Mouse (Mus musculus) midbrain, embryonic 13.5 days (tissue): ENCODE data around the gene Gm48551. TPM values are rescaled to one million over a fixed set of nuclear protein-coding genes. Genes with fewer than 3 reads are reported as not detected.

Source experiments
- ATAC-seq: fragments of 200-750 bp; cut with Nextera tagmentation; 2 replicates; pipeline ENCODE4 v1.8.0; 2017; ENCODE audit warnings: mild to moderate bottlenecking, moderate TSS enrichment, moderate library complexity
- H3K27ac ChIP-seq: fragments of 300-500 bp; sonication (generic); 2 replicates; pipeline ENCODE4 v1.5.1; 2015; ENCODE audit warnings: inconsistent platforms, mild to moderate bottlenecking, moderate library complexity
- H3K27me3 ChIP-seq: fragments of 300-500 bp; sonication (generic); 2 replicates; pipeline ENCODE4 v1.6.1; 2015; ENCODE audit warnings: mild to moderate bottlenecking, inconsistent platforms
- H3K36me3 ChIP-seq: fragments of 300-500 bp; sonication (generic); 2 replicates; pipeline ENCODE4 v1.6.1; 2015; ENCODE audit warnings: mild to moderate bottlenecking, inconsistent platforms
- H3K4me1 ChIP-seq: fragments of 300-500 bp; sonication (generic); replicated peaks from 2 replicates; pipeline ENCODE4 v1.6.1; 2015; ENCODE audit warnings: inconsistent platforms
- H3K4me2 ChIP-seq: fragments of 300-500 bp; sonication (generic); replicated peaks from 2 replicates; pipeline ENCODE4 v1.6.1; 2015; ENCODE audit warnings: moderate library complexity, mild to moderate bottlenecking, inconsistent platforms
- H3K4me3 ChIP-seq: fragments of 300-500 bp; sonication (generic); replicated peaks from 2 replicates; pipeline ENCODE4 v1.5.1; 2015; ENCODE audit warnings: mild to moderate bottlenecking, inconsistent platforms
- H3K9ac ChIP-seq: fragments of 300-500 bp; sonication (generic); replicated peaks from 2 replicates; pipeline ENCODE4 v1.6.1; 2015; ENCODE audit warnings: mild to moderate bottlenecking, inconsistent platforms
- H3K9me3 ChIP-seq: fragments of 300-500 bp; sonication (generic); 2 replicates; pipeline ENCODE4 v1.6.1; 2016; ENCODE audit warnings: mild to moderate bottlenecking, inconsistent platforms
- WGBS: fragments of 180-500 bp; shearing (Covaris S2); methylation state at CpG from one replicate; pipeline ENCODE4 v1.1.7; 2015; 5-methylcytosine and 5-hydroxymethylcytosine counted together
- microRNA-seq: library from miRNA; unstranded; fragments of <30 nt; microRNA quantifications from one replicate; pipeline ENCODE4, GENCODE M21; 2016
- polyA plus RNA-seq: library from polyadenylated mRNA; unstranded; fragments of >200 nt; fragmentation: Nextera tagmentation; extraction: Ambion mirVana; gene quantifications from 2 replicates; pipeline ENCODE4 v1.2.1, GENCODE M21; 2015

Gene Gm48551
- polyA plus RNA-seq, 1 experiment from 2014 or later, result 7.2 TPM

GRCm38 (mm10) chr10:81431526-81432168 is 47.4 kb downstream of the Gm48551 start:
- H3K27ac ChIP-seq, result peak overlapping the region; percentile 94
- no peak overlapping the region for H3K9ac ChIP-seq
- ATAC-seq, result peak; percentile 9; the same call in 1 of the 2 replicates
- no peaks in the 10 kb centered on the region for H3K36me3 ChIP-seq
- peak overlapping the region; percentile 91 for H3K4me2 ChIP-seq
- WGBS, result 17% methylated on average over 15 of the region's 15 CpGs
- H3K9me3 ChIP-seq, result no peaks in the 10 kb centered on the region
- peaks cover 39% of the 10 kb centered on the region for H3K4me1 ChIP-seq
- peaks cover 27% of the 10 kb centered on the region for H3K27me3 ChIP-seq
- peak overlapping the region; percentile 77 for H3K4me3 ChIP-seq

DNA sequence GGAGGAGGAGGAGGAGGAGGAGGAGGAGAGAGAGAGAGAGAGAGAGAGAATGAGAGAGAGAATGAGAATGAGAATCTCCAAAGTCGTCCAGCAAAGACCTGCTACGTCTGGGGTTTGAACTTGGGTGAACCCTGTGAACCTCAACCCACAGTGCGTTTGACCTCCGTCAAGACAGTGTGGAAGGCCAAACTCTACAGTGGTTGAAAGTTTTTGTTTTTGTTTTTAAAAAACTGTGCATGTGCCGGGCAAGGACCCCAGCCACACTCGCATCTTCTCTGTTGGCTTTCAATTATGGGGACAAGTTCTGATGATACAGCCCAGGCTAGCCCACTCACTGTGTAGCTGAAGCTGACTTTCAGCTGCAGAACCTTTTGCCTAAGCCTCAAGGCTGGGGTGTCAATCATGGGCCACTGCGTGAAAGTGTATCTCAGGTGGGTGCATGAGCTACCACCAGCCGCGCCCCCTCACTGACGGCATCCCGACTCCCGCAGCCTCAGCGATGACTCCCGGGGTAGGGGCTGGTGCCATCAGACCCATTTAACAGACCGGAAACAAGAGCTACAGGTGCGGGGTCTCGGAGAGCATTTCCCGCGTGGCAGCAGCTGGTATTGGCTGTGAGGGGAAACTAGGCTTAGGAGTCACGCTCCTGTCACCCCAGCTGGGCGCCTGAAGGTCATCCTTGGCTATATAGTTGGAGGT is 48.1 kb downstream of the Gm48551 start:
- H3K27ac ChIP-seq, result no peak overlapping the region
- no peak for ATAC-seq
- H3K9ac ChIP-seq, result no peak overlapping the region
- H3K4me3 ChIP-seq, result 0 out of 2 replicates have a peak overlapping the region, but pooled peaks have one; percentile 15
- 64% methylated on average over 21 of the region's 21 CpGs for WGBS
- H3K27me3 ChIP-seq, result peaks cover 20% of the 10 kb centered on the region
- H3K4me1 ChIP-seq, result peaks cover 33% of the 10 kb centered on the region
- H3K9me3 ChIP-seq, result no peaks in the 10 kb centered on the region
- no peaks in the 10 kb centered on the region for H3K36me3 ChIP-seq
- H3K4me2 ChIP-seq, result peak overlapping the region; percentile 46

- WGBS, result 5% methylated on average over 17 of the region's 17 CpGs
- Histone ChIP-seq H3K4me3 (peak overlapping the region; percentile 29; the same call in 1 of the 2 replicates), H3K9ac (no peak overlapping the region; the same call in 1 of the 2 replicates), H3K4me2 (peak overlapping the region; percentile 53), H3K36me3 (no peaks in the 10 kb centered on the region), H3K27ac (no peak overlapping the region), H3K4me1 (peaks cover 31% of the 10 kb centered on the region), H3K27me3 (peaks cover 15% of the 10 kb centered on the region), H3K9me3 (no peaks in the 10 kb centered on the region)
- peak; percentile 80 for ATAC-seq
Measured at GRCm38 (mm10) chr10:81432868-81433262, 48.6 kb downstream of the Gm48551 start.

GRCm38 (mm10) chr10:81433541-81434289 is 49.4 kb downstream of the Gm48551 start:
- Histone ChIP-seq H3K4me2 (peak overlapping the region; percentile 53; the same call in 1 of the 2 replicates), H3K9me3 (no peaks in the 10 kb centered on the region), H3K4me3 (no peak overlapping the region), H3K4me1 (peaks cover 31% of the 10 kb centered on the region), H3K36me3 (no peaks in the 10 kb centered on the region), H3K27me3 (peaks cover 9% of the 10 kb centered on the region), H3K27ac (no peak overlapping the region), H3K9ac (no peak overlapping the region)
- no peak for ATAC-seq
- 77% methylated on average over 26 of the region's 26 CpGs for WGBS

GRCm38 (mm10) chr10:81434361-81435263 is 50.3 kb downstream of the Gm48551 start:
- 0 out of 2 replicates have a peak, but pooled peaks cover 3% of the 10 kb centered on the region for H3K27me3 ChIP-seq
- peaks cover 24% of the 10 kb centered on the region for H3K4me1 ChIP-seq
- H3K4me3 ChIP-seq, result no peak overlapping the region
- ATAC-seq, result no peak
- no peaks in the 10 kb centered on the region for H3K9me3 ChIP-seq
- WGBS, result 67% methylated on average over 15 of the region's 15 CpGs
- peak overlapping the region; percentile 30; the same call in 1 of the 2 replicates for H3K9ac ChIP-seq
- H3K27ac ChIP-seq, result no peak overlapping the region
- H3K4me2 ChIP-seq, result no peak overlapping the region
- H3K36me3 ChIP-seq, result no peaks in the 10 kb centered on the region

DNA sequence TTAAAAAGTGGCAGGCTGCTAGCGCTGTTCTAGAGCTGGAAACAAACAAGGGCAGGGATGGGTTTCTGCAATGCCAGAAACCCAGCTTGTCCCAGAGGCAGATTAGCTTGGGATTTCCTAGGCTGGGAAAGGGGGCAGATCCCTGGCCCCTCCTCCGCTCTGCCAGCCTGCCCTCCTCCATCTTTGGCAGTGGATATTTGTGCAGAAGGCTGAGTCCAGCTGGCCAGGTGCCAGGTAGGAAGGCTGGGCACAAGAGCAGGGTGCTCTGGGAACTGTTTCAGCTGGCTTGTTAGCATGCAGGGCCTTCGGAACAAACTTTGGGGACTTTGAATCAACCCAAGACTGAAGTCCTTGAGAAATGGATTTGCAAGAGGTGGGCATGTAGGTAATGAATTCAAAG is 51.2 kb downstream of the Gm48551 start:
- peaks cover 20% of the 10 kb centered on the region for H3K4me1 ChIP-seq

DNA sequence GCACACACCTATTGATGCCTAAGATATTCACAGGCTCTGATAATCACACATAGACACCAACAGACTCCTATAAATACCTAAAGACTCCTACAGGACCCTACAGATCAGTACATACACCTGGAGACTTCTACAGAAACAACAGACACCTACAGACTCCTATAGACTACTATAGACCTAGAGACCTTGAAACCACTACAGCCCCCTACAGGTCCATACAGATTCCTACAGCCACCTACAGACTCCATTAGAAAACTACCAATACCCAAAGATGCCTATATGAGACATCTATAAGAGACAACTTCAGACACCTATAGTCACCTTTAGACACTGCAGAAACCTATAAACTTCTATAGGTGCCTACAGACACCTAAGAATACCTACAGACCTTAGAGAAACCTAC is 56.8 kb downstream of the Gm48551 start:
- Histone ChIP-seq H3K36me3 (no peaks in the 10 kb centered on the region), H3K4me3 (no peak overlapping the region), H3K4me1 (no peaks in the 10 kb centered on the region), H3K27ac (no peak overlapping the region), H3K9ac (no peak overlapping the region), H3K4me2 (no peak overlapping the region), H3K27me3 (peaks cover 14% of the 10 kb centered on the region; the same call in 1 of the 2 replicates), H3K9me3 (no peaks in the 10 kb centered on the region)
- no peak for ATAC-seq

More for the DNA sequence above, 51.2 kb downstream of the Gm48551 start:
- ATAC-seq, result no peak
- Histone ChIP-seq H3K9ac (peak overlapping the region; percentile 30; the same call in 1 of the 2 replicates), H3K27ac (no peak overlapping the region), H3K27me3 (0 out of 2 replicates have a peak, but pooled peaks cover 3% of the 10 kb centered on the region), H3K36me3 (no peaks in the 10 kb centered on the region), H3K4me3 (no peak overlapping the region), H3K9me3 (no peaks in the 10 kb centered on the region), H3K4me2 (no peak overlapping the region)
- WGBS, result 73% methylated on average over 3 of the region's 3 CpGs

Small RNA genes lying within 50 kb of the gene (microRNA-seq; reads per million reads assigned to microRNA genes)
- gene Mir1191b (not detected), gene Mir6913 (0.62 reads per million)

Other genes with a start within 250 kb of the Gm48551 start
- 13.2 and 15.2 TPM in 2 replicates for gene Zbtb7a, start 249.2 kb upstream of the Gm48551 start, polyA plus RNA-seq
- 60.0 and 60.9 TPM in 2 replicates for gene Pias4, start 216.5 kb upstream of the Gm48551 start, polyA plus RNA-seq
- 565 and 579 TPM in 2 replicates for gene Eef2, start 207.8 kb upstream of the Gm48551 start, polyA plus RNA-seq
- 48.4 and 67.3 TPM in 2 replicates for gene Dapk3, start 201.5 kb upstream of the Gm48551 start, polyA plus RNA-seq
- 0.12 and 0.15 TPM in 2 replicates for gene 4930442H23Rik, start 200.6 kb upstream of the Gm48551 start, polyA plus RNA-seq
- 0.16 TPM in 1 of 2 replicates, not detected in the other for gene Nmrk2, start 182.4 kb upstream of the Gm48551 start, polyA plus RNA-seq
- 66.0 and 77.3 TPM in 2 replicates for gene Atcay, start 153.6 kb upstream of the Gm48551 start, polyA plus RNA-seq
- gene Zfr2, start 151.3 kb upstream of the Gm48551 start, polyA plus RNA-seq, result 16.5 and 19.7 TPM in 2 replicates
- gene Matk, start 131.5 kb upstream of the Gm48551 start, polyA plus RNA-seq, result 7.2 and 8.8 TPM in 2 replicates
- gene Mrpl54, start 117.5 kb upstream of the Gm48551 start, polyA plus RNA-seq, result 138 and 148 TPM in 2 replicates
- gene Apba3, start 117.5 kb upstream of the Gm48551 start, polyA plus RNA-seq, result 27.9 and 30.8 TPM in 2 replicates
- 4.9 and 5.5 TPM in 2 replicates for gene Tjp3, start 92.9 kb upstream of the Gm48551 start, polyA plus RNA-seq
- gene Pip5k1c, start 91.5 kb upstream of the Gm48551 start, polyA plus RNA-seq, result 92.8 and 99.6 TPM in 2 replicates
- gene Cactin, start 63.4 kb upstream of the Gm48551 start, polyA plus RNA-seq, result 35.5 and 35.8 TPM in 2 replicates
- 4.7 and 4.9 TPM in 2 replicates for gene Tbxa2r, start 55.7 kb upstream of the Gm48551 start, polyA plus RNA-seq
- not detected in 2 replicates for gene Gipc3, start 41.2 kb upstream of the Gm48551 start, polyA plus RNA-seq
- gene Hmg20b, start 34.0 kb upstream of the Gm48551 start, polyA plus RNA-seq, result 46.5 and 49.8 TPM in 2 replicates
- 8.8 and 10.1 TPM in 2 replicates for gene Mfsd12, start 27.0 kb upstream of the Gm48551 start, polyA plus RNA-seq
- gene 4930404N11Rik, start 18.6 kb upstream of the Gm48551 start, polyA plus RNA-seq, result 0.44 and 0.70 TPM in 2 replicates
- gene Fzr1, start 6.0 kb upstream of the Gm48551 start, polyA plus RNA-seq, result 127 and 133 TPM in 2 replicates
- 73.5 TPM in 2 replicates for gene Dohh, start within 50 bp of the Gm48551 start, polyA plus RNA-seq
- gene Gm48552, start 4.5 kb downstream of the Gm48551 start, polyA plus RNA-seq, result 1.2 and 2.1 TPM in 2 replicates
- 1.4 and 1.9 TPM in 2 replicates for gene Smim24, start 8.6 kb downstream of the Gm48551 start, polyA plus RNA-seq
- 13.1 and 15.2 TPM in 2 replicates for gene Nfic, start 71.2 kb downstream of the Gm48551 start, polyA plus RNA-seq
- 75.5 and 79.4 TPM in 2 replicates for gene Celf5, start 98.2 kb downstream of the Gm48551 start, polyA plus RNA-seq
- gene Ncln, start 111.9 kb downstream of the Gm48551 start, polyA plus RNA-seq, result 57.1 and 58.2 TPM in 2 replicates
- 0.64 and 0.77 TPM in 2 replicates for gene S1pr4, start 115.7 kb downstream of the Gm48551 start, polyA plus RNA-seq
- gene Gna15, start 139.8 kb downstream of the Gm48551 start, polyA plus RNA-seq, result 0.94 and 1.0 TPM in 2 replicates
- gene Gna11, start 160.7 kb downstream of the Gm48551 start, polyA plus RNA-seq, result 74.5 and 77.1 TPM in 2 replicates
- 451 and 572 TPM in 2 replicates for gene Aes, start 175.0 kb downstream of the Gm48551 start, polyA plus RNA-seq
- gene Tle2, start 190.1 kb downstream of the Gm48551 start, polyA plus RNA-seq, result 23.6 and 26.2 TPM in 2 replicates
- gene Tle6, start 216.6 kb downstream of the Gm48551 start, polyA plus RNA-seq, result 2.8 and 4.4 TPM in 2 replicates
- gene BC025920, start 221.8 kb downstream of the Gm48551 start, polyA plus RNA-seq, result 2.9 and 3.0 TPM in 2 replicates
- 64.7 and 67.4 TPM in 2 replicates for gene Sirt6, start 243.3 kb downstream of the Gm48551 start, polyA plus RNA-seq
- 8.5 and 9.3 TPM in 2 replicates for gene Ankrd24, start 244.1 kb downstream of the Gm48551 start, polyA plus RNA-seq